Mouse (Mus musculus) WW6 (cell line): ENCODE data around the gene Tomt.
A peak's percentile ranks its signal among the peaks of the same experiment; 100 is the strongest.

ENCODE experiments used
- DNase-seq: peaks from one replicate; pipeline ENCODE4 v3.0.0-alpha.2; 2013; ENCODE audit warnings: low read depth, low spot score

Gene Tomt

DNA sequence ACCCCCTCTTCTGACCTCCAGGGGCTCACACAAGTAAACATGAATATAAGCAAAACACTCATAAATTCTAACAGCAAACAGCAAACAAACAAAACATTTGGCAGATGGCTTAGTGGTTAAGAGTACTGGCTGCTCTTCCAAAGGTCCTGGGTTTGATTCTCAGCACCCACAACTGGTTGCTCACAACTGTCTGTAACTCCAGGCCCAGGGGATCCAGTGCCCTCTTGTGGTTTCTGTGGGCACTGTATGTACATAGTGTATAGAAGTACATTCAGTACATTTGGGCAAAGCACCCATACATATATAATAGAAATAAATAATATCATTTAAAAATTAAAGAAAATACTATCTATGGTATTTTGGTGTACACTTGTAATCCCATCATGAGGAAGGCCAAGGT lies 3.3 kb downstream of the Tomt start:
- DNase-seq = no peak

- DNase-seq = no peak
Observed at GRCm38 (mm10) chr7:101901969-101902368, 4.2 kb downstream of the Tomt start.

GRCm38 (mm10) chr7:101900331-101901097 lies 5.6 kb downstream of the Tomt start:
- no peak for DNase-seq

- DNase-seq = peak; percentile 96
Observed at GRCm38 (mm10) chr7:101896104-101897066, 9.8 kb downstream of the Tomt start.

GRCm38 (mm10) chr7:101895695-101896094 lies 10.5 kb downstream of the Tomt start:
- no peak for DNase-seq

DNA sequence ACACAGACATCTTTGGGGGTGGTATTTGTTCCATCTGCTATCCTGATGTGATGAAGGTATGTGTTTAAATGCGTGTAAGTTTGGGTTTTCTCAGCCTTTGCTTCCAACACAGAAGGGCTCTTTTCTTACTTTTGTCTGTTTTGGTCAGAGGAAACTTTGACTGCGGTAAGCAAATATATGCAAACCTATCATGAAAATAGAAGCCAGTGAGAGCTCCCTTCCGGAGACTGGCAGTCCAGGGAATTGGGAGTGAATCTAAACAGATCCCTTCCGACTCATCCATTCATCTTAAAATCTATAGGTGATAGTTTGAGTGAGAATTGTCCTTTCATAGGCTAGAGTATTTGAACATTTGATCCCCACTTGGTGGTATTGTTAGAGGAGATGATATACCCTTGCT lies 17.7 kb downstream of the Tomt start:
- DNase-seq = no peak

DNA sequence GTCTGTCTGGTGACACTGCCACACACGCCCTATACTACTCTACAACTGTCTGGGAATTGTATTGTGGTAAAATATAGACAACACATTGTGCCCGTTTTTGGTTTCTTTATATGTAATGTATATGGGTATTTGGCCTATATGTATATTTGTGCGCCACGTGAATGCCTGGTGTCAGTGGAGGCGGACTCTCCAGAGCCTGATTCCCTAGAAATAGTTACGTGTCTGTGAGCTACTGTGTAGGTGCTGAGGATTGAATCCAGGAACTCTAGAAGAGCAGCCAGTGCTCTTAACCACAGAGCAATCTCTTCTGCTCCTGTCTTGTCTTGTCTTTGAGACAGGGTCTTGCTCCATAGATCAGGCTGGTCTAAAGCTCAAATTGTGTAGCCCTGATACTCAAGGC lies 19.9 kb downstream of the Tomt start:
- no peak for DNase-seq

- DNase-seq = no peak
Observed at GRCm38 (mm10) chr7:101884160-101884559, 22.0 kb downstream of the Tomt start.

GRCm38 (mm10) chr7:101882413-101883154 lies 23.6 kb downstream of the Tomt start:
- DNase-seq = no peak

GRCm38 (mm10) chr7:101880855-101881254 lies 25.3 kb downstream of the Tomt start:
- DNase-seq = no peak

- no peak for DNase-seq
Observed at GRCm38 (mm10) chr7:101875978-101876377, 30.2 kb downstream of the Tomt start.

DNA sequence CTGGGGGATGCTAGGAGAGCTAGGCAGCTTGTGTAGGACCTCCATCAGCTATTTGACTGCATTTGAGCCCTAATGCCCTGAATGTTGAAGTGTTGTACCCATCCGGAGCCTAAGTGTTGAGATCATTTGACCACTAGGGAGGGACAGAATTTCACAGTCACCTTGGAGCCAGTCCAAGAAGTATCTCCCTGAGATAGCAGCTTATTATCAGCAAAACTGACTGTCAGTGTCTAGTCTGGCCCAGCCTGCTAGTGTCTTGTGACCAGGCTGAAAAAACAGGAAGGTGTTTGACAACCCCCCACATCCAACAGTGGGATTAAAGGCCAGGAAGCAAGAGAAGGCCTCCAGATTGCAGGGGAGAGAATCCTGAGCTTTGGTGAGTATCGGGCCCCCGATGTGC lies 34.9 kb downstream of the Tomt start:
- no peak for DNase-seq

DNA sequence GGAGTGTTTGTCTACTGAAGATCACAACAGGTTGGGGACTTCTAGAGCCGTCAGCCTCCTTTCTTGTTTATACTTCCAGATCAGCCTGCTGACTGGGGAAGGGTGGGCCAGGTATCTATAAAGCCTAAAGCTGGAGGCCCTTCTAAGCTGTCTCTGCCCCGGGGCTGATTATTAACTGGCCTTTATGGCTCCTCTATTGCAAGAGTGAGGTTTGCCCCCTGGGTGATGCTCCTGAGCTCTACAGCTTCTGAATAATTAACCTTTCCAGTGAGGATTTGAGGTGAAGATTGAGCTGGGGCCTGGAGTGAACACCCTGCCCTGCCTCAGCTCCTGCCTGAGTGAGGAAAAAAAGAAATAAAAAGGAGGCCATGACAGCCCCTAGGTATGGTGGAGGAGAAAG lies 35.5 kb downstream of the Tomt start, which contains the start of gene Folr1:
Gene Folr1 (minus strand): TSS at position 160 of the 400 bp plus-strand sequence.
- DNase-seq = no peak

DNA sequence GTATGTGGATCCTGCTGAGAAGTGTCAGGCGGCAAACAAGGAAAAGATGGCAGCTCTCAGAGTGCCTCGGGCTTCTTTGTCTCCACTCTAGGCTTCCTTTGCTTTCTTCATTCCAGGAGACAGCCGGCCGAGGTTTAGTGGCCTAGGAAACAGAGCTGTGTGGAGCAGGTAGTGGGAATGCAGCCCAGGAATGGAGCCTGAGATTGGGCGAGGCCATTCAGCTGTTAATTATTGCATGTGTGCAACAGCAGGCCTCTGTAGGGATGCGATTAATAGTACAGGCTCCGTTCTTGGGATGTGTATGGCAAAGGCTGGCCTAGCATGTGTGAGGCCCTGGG lies 37.0 kb downstream of the Tomt start:
- DNase-seq = no peak

DNA sequence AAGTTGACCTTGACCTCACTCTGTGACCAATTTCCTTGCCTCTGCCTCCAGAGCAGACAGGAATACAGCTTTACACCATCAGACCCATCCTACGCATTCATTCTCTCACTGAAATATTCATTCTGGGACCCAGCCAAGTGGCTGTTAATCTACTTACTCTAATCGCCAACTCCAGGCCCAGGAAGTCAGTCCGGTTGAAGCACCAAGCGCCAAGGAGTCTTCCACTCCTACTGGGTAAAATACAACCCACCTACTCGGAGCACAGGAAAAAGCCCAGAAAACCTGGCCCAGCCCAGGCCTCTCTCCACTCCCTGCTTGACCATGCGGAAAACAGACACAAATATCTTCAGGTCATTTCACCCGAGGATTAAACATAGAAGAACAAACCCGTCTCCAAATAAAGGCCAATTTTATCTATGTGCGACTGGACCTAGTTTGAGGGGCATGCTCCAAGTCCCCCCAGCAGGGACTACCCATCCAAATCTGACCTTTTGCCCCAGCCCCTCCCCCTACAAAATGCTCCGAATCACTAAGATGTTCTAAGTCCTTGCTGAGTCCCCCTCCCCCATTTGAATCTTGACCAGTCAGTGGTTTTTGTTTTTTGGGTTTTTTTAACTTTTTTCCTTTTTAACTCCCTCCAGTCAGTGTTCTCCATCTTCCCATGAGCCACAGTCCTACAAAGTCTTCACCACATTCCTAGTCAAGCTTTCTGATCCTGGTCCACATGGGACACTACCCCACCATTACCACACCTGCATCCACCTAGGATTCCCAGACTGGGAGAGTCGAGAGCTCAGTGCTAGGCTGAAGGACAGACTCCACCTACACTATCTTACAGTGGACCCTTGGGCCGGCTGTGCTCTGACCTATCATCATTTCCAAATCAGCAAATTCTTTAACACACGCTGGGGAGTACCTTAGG lies 37.7 kb downstream of the Tomt start:
- no peak for DNase-seq

- no peak for DNase-seq
Observed at GRCm38 (mm10) chr7:101867482-101867881, 38.7 kb downstream of the Tomt start.

DNA sequence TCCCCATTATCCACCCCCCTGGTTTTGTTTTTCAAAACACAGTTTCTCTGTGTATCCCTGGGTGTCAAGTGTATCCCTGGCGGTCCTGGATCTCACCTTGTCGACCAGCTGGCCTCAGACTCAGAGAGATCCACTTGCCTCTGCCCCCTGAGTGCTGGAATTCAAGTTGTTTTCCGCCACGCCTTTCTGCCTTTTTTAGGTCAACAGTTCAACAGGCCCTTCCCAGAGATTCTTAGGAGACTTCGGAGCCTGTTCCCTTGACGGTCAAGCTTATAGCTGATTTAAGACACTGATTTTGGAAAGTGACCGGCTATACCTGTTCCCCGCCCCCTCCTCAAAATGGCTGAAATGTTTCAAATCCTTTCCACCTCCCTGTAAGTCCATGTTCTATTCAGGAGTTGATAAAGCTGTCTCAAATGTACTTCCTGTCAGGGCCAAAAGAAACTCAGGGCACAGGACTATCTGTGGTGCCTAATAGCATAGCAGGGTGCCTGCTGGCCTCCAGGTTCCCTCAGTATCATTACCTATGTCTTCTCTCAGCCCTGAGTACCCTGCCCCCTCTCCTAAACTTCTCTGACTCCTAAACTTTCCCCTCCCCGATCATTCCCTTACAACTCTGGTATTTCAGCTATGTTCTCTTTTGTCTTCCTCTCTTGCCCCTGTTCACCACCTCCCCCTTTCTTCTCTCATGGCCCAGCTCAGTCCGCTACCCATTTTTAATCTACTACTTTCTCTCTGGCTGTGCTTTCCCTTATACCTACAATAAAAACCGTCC lies 39.5 kb downstream of the Tomt start:
- DNase-seq = no peak

DNA sequence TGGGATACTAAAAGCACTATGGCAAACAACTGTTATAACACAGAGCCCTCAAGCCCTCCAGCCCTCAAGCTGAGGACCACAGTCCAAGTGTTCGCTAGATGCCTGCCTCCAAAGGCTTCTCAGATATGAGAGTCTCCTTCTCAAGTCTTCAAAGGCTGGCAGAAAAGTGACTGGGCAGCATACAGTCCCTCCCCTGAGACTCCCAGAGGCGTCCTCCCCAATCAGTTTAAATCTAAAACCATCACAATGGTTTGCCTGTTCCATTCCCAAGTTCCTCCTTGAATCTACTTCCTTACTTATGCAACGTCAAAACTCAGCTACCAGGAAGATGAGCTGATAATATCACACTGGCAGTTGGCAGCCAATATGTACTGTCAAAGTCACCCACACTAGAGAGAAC lies 42.7 kb downstream of the Tomt start, which contains the start of gene Anapc15:
Gene Anapc15 (plus strand): TSS at position 301 of the 400 bp plus-strand sequence.
- no peak for DNase-seq

GRCm38 (mm10) chr7:101862291-101862690 lies 43.9 kb downstream of the Tomt start:
- no peak for DNase-seq

DNA sequence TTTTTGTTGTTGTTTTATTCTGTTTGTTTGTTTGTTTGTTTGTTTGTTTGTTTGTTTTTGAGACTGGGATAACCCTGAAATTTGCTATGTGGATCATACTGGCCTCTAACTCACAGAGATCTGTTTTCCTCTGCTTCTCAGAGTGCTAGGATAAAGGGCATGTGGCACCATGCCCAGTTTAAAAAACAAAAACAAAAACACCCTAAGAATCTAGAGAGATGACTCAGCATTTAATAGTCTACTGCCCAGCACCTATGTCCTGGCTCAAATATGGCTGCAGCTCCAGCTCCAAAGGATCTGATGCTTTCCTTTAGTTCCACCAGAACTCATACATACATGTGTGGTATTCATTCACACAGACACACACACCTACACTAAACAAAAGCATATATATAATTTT lies 45.2 kb downstream of the Tomt start:
- DNase-seq = no peak
